Mouse (Mus musculus) adrenal gland, adult 10 weeks (tissue): ENCODE results near the gene Myo18a. TPM values are rescaled to one million over a fixed set of nuclear protein-coding genes. Genes with fewer than 3 reads are reported as not detected.

Experiments used
- polyA plus RNA-seq: library from polyadenylated mRNA; stranded (reverse); fragments of 350-450 nt; fragmentation: Illumina TruSeq; extraction: RNeasy Lipid Tissue Mini Kit (QIAGEN cat#74804); gene quantifications from one replicate; pipeline ENCODE4 v1.2.3, GENCODE M21; 2014; ENCODE audit warnings: low read depth, low replicate concordance

Gene Myo18a
- polyA plus RNA-seq: 7.2 TPM

GRCm38 (mm10) chr11:77762783-77763672, at the start of gene Myo18a:
TSS of gene Myo18a (plus strand) at chr11:77763246.

GRCm38 (mm10) chr11:77725183-77725582, 37.9 kb upstream of the Myo18a start, which contains the start of gene Cryba1:
TSS of gene Cryba1 (minus strand) at chr11:77725283.

DNA sequence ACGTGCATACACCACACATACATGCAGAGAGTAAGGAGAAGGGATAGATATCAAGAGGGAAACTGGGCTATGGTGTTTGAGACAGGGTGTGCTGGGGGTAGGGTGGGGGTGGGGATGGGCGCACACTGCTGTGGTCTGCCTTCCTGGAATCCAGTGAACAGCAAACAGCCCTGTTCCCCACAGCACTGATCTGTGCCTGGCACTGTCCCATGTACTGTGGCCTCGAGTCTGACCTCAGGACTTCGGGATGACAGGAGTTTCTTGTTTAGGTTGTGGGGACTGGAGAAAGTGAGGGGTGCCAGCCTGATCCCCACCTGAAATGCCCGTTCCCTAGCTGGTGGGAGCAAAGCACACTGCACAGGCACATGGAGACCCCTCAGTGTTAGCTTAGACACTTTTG, 24.7 kb downstream of the Myo18a start, which contains the start of gene Gm10277:
Gm10277 (minus strand) TSS at position 41 of the 400 bp plus-strand sequence.

GRCm38 (mm10) chr11:77893787-77894718, 131.0 kb downstream of the Myo18a start, which contains the start of gene Pipox:
TSS of gene Pipox (minus strand) at chr11:77894096.

Other genes starting within 250 kb of the Myo18a start
- gene Abhd15, start 248.1 kb upstream of the Myo18a start, polyA plus RNA-seq: 2.3 TPM
- not detected for gene Trp53i13, start 247.3 kb upstream of the Myo18a start, polyA plus RNA-seq
- not detected for gene Gm10392, start 244.0 kb upstream of the Myo18a start, polyA plus RNA-seq
- gene Taok1, start 155.4 kb upstream of the Myo18a start, polyA plus RNA-seq: 99.0 TPM
- 124 TPM for gene Nufip2, start 77.1 kb upstream of the Myo18a start, polyA plus RNA-seq
- not detected for gene Cryba1, start 38.0 kb upstream of the Myo18a start, polyA plus RNA-seq
- not detected for gene Gm10277, start 24.5 kb downstream of the Myo18a start, polyA plus RNA-seq
- 4.4 TPM for gene Pipox, start 130.8 kb downstream of the Myo18a start, polyA plus RNA-seq
- not detected for gene Sez6, start 167.6 kb downstream of the Myo18a start, polyA plus RNA-seq
- 20.4 TPM for gene Phf12, start 219.5 kb downstream of the Myo18a start, polyA plus RNA-seq